Mouse (Mus musculus) hematopoietic stem cell, adult 5-6 weeks (primary cell): ENCODE measurements around the gene 4930505A04Rik. TPM values are rescaled to one million over a fixed set of nuclear protein-coding genes. Genes with fewer than 3 reads are reported as not detected.
"Not testable (repeated sequence)": the region's sequence is repeated elsewhere in the genome, so short reads cannot be mapped to it uniquely, and the experiment has no call there.

Experiments
- ATAC-seq, 2 experiments: fragments of 125-278 bp in 1 of 2; replicated peaks in 1 of 2; 2 replicates each; pipeline ENCODE4 v1.8.0; 2016 to 2017; ENCODE audit warnings: inconsistent platforms in 2 of 2, mild to moderate bottlenecking in 2 of 2, moderate number of reproducible peaks in 2 of 2, low read depth in 1 of 2, moderate TSS enrichment in 1 of 2; ENCODE audit not compliant: low FRiP score in 2 of 2, poor library complexity in 2 of 2, severe bottlenecking in 2 of 2, insufficient read depth in 1 of 2, low TSS enrichment in 1 of 2
- total RNA-seq: library from RNA; stranded (forward); fragments of 172-1452, 232-1000 nt; gene quantifications from 2 replicates; pipeline ENCODE4 v1.2.3, GENCODE M21; 2017

4930505A04Rik gene
- total RNA-seq, result 1.7 TPM in 1 of 2 replicates, not detected in the other

DNA sequence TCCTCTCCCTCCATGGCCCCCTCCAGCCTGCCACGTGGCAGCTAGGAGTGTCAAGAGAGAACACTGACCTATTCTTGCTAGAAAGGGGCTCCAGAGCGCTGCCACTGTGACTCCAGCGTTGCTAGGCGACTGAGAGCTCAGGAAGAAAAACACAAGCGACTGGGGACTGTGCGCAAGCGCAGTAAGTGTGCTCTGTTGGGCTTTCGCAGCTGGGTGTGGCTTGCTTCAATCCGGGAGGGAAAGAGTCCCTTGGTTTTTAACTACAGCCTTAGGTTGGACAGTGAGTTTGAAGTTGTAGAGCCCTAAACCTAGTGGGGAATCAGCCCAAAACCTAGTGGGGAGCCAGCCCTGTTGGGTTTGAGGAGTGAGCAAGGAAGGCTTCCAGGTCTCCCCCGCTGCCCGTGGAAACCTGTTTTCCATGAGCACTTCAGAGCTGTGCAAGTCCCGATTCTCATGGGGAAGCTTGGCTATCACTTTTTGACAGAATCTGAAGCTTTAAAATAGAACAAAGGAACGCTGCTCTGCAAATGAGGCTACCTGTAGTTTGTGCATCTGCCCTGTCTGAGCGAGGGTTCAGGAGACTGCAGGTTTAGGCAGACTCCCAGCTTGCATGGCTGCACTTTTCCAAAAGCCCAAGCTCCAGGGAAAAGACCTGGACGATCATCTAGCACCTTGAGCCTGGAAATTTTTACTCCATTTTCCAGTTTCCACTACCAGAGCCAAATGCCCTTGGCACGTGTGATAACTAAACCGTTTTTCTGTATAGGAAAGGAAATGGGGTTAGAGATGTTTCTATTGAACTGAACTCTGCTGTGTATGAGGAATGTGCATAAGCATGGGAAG is at the start of gene 4930505A04Rik:
4930505A04Rik (minus strand) TSS at position 77 of the 843 bp plus-strand sequence.
- ATAC-seq, result peak; percentile 97 to 98

DNA sequence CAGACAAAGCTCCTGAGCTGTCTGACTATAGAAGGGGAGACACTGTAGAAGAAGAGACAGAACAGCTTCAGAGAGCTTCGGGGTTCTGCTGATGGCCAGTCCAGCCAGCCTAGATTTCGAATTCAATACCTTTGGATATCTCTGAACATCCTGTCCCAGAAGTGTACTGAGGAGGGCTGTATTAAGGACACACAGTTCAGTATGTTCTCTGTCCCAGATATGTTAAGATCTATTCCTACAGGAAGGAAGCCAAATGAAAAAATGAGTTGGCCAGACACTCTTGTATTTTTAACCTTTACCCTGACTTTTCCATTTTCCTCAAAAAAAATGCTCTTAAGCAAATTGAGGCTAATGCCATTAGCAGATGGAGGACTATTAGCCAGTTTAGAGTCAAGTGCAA is 45.5 kb upstream of the 4930505A04Rik start:
- ATAC-seq, result no peak

DNA sequence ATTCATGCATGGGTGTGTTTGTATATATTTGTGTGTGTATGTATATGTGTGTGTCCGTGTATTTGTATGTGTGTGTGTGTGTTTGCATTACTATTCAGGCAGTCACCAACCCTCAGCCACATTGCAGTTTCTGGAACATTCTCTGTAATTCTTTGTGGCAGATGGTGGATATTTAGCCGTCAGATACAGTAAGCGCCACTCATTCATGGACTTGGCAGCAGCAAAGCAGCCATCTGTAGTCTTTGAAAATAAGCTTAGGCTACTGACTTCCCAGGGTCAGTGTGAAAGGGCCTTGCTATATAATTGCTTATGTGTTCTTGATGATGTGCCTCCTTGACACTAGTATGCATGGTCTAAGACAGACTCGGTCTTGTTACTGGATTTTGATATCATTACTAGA is 36.6 kb upstream of the 4930505A04Rik start:
- ATAC-seq, result no peak

DNA sequence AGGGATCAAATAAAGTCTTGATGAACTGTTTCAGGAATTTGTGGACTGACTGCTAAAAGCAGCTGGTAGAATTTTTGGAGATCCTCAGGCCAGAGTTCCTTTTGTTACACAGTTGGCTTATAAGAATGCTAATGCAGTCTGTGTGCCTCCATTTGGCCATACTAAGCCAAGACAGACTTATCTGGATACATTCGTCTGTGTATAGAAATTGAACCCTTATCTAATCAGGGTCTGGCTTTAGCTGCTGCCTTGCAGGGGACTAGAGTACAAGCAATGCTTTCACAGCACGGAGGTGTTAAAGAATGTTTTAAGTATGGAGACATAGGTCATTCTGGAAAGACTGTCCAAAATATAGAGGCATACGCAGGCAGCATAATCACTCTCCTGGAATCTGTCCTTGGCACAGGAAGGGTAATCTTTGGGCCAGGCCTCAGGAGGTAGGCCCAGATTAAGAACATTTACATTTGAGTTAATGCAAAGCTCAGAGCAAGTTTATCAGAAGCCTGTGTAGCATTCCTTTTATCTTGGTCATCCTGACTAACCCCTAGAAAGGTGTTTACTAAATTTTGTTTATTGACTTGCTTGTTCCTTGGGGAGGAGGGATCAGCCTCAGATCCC is 27.2 kb upstream of the 4930505A04Rik start:
- no peak for ATAC-seq

DNA sequence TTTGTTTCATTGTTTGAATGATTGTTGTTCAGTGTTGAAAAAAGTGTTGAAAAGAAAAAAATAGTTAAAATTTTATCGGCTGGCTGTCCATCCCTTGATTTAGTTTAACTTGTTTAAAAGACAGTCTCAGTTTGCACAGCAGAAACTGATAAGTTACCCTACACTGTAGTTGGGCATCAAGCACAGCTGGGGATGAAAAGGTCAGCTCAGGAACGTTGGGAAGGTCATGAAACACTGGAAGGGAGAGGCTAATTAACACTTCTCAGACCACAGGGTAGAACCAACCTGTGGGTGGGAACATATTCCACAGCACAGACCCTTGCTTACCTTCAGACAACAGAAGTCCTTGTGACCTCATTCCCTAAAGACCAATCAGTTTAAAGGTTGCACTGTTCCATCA is 25.5 kb upstream of the 4930505A04Rik start:
- no peak for ATAC-seq

DNA sequence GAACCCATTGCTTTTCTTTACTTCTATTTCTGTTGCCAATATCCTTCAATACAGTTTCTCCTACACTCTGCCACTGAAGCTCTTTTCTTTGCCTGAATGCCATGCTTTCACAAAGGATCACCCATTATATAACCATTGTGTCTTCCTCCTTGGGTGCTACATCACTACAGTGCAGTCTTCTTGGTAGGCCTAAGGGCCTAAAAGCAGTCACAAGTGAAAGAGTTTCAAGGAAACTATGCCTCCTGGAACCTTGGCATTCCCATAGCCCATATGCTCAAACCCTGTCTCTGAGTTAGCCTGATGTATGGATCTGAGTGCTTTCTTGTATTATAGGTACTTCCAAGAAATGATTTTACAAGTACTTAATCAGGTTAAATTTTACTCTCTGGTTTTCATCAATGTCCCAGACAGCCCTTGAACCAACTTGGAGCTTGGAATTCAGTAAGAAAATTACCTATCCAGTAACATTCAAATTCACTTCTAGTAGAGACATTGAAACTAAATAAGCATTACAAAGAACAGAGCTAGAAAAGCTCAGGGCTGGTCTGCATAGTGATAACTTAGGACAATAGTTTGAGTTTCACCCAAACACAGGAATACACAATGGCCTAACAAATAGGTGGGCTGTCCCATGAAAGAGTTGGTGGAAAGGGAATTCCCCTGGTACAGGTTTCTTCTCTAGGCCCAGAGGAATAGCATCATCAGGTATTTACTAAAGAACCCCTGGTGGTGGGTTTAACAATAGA is 20.1 kb upstream of the 4930505A04Rik start:
- no peak for ATAC-seq

DNA sequence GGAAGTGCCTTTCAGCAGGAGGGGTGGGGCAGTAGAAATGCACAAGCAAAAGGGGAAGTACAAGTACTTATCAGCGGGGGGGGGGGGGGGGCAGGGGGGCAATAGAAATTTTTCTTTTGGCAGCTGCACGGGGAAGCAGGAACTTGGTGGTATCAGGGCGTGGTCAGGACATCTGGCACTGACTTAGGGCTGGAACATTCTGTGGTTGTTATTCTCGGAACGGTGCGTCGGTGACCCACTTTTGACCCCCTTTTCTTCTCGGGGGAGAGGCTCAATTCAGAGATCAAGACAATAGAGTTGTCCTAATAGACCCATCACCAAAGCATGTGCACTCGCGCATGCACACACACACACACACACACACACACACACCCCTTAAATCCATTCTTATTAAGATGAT is 16.6 kb upstream of the 4930505A04Rik start:
- no peak for ATAC-seq

DNA sequence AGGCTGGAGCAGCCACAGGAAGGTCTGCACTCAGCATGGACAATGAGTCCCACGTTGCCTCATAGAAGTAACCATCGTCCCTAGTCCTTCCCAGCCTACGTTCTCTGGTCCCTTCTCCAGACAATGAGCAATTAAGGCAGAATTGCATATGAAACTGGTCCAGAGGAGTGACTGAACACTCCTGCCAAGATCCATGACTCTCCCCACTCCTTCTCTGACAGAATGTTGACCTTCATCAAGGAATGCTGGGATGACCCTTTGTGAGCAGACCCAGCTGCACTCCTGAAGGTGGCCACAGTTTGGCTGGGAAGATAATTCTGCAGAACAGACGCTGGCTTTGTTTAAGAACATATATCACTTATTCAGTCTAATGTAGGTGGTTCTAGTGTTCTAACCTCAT is 11.7 kb upstream of the 4930505A04Rik start:
- ATAC-seq, result no peak

DNA sequence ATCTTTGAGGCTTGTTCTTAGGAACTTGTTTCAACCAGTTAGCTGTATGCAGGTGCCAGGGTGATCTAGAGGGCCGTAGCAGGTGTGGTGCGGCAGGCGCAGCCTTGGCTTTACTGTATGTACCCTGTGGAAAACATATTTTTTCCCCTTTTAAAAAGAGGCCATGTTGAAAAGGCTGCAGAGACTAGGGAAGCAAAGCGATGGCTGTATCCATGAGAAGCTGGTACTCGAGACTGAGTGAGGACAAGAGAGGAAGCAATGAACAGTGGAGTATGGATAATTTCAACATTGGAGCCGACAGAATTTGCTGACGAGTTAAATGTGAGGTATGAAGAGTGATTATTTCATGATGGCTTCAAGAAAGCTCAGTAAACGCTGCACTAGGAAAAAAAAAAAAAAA is 440 bp downstream of the 4930505A04Rik start:
- no peak for ATAC-seq

DNA sequence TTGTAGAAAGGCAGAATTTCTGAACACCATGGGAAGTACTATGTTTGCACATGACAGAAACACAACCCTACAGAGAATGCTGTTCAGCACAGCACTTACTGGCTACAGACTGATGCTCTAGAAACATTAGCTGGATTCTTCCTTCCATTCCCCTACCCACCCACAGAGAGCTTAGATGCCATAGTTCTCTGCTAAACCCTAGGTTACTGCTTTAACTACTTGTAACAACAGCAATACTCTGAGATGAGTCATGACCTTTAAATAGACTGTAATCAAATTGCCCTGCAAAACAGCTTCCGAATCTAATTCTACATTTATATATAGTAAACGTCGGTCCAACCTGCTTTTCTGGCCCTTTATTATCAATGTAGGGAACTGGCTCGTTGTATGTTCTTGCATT is 17.3 kb downstream of the 4930505A04Rik start:
- ATAC-seq, result no peak

DNA sequence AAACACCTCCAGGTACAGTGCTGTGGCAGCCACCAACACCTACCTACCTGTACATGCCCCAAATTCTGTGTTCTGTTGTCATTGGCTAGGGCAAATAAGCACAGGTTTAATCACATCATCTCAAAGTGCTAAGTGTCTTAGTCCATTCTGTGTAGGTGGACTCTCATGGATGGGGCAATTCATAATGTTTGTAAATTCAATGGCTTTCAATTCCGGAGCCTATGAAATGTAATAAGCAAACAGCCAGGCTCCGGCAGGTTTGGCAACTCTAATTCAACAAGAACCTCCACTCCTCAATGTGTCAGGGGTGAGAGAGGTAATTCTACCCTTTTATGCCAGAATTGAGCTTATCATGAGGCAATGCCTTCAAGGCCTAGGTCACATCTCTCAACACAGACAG is 23.5 kb downstream of the 4930505A04Rik start:
- no peak for ATAC-seq

DNA sequence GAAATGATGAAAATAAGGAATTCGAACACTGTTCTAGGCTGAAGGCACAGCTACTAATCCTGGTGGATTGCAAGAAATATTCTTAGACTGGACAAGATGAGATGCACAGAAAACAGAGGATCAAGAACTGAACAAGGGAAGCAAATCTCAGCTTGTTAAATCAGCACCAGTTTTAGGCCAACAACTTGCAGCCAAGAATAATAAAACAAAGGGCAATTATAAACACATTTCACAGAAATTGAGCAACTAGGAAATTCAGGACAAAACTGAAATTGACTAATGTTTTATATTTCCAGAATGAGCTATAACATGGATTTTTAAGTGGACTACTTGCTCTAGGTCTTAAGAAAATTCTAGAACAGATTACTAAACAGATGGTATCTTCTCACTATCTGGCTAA is 24.1 kb downstream of the 4930505A04Rik start:
- no peak for ATAC-seq

DNA sequence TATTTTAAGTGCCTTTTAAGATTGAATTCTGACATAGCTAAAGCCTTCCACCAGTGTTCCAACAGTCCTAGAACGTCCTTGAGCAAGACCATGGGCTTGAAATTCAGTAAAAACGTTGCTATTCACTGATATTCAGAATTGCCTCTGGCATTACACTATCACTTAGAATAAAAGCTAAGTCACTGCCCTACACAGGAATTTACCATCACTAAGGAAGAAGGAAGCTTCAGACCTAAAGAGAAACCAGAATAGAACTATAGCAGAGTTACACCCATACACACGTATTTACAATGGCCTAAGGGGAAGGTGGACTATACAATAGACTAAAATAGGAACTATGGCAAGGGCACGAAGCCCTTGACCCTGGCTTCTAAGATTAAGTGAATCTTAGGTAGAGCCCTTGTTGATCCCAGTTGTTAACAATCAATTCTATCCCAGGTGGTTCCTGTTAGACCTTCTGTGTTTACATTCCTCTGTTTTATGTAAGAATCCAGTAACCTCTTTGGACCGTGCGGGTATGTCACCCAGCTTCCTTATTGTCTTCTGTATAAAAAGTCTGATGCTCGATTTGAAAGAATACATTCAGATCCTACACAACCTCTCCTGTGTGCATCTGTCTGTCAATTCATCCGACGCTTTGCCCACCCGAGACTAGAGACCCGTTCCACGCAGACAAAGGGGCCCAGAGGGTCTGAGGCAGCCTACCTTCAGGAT is 27.3 kb downstream of the 4930505A04Rik start:
- not testable (repeated sequence) for ATAC-seq

DNA sequence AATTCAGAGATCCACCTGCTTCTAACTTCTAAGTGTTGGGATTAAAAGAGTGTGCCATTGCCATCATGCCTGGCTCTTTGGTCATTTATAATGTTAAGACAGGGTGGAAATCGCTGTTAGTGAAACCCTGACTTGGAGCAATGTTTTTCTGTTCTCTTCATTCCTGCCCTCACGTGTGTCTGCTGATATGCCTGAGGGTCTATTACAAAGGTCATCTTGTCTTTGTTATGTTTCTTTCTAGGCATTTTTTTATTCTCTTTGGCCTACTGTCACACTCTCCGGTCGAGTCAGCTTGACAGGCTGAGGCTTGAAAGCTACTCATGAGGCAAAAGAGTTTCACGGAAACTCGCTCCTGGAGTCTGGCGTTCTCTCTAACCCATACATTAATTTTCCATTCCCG is 27.9 kb downstream of the 4930505A04Rik start:
- ATAC-seq, result no peak

DNA sequence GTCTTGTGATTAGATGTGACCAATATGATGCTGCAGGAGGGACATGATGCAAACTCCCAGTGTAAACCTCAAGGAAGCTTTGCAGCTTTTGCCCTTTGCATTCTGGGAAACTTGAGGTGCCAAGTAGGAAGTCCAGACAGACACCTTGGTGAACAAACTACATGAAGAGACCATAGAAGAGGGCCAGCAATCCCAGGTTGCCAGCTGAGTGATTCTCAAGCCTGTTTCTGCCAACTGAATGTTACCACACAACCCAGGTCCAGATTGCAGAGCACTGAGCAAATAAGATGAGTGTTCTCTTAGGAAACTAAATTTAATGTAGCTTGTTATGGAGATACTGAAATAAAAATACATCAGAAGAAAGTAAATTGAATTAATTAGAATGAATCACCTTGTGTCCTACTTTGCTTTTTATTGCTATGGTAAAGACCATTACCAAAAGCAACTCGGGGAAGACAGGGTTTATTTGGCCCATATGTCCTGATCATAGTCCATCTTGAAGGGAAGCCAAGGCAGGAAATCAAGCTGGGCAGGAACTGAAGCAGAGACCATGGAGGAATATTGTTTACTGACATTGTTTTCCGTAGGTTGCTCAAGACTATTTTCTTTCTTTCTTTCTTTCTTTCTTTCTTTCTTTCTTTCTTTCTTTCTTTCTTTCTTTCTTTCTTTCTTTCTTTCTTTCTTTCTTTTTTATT is 38.2 kb downstream of the 4930505A04Rik start:
- no peak for ATAC-seq

DNA sequence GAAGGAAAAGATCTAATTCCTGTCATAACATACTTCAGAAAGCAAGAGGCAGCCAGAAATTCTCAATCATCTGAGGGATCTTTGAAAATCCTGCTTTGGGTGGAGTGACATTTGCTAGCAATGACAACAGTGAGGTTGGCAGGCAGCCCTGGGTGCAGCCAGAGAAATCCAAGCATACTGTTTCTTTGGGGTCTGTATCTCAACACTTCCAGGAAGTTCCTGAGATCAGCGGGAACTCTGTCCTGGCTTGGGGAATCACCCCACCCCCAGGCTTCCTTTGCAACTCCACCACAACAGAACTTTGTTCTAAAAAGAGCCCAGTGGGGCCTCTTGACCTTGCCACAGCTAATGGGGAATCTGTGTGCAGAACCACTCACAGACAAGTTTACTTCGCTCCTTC is 66.0 kb downstream of the 4930505A04Rik start:
- no peak for ATAC-seq

DNA sequence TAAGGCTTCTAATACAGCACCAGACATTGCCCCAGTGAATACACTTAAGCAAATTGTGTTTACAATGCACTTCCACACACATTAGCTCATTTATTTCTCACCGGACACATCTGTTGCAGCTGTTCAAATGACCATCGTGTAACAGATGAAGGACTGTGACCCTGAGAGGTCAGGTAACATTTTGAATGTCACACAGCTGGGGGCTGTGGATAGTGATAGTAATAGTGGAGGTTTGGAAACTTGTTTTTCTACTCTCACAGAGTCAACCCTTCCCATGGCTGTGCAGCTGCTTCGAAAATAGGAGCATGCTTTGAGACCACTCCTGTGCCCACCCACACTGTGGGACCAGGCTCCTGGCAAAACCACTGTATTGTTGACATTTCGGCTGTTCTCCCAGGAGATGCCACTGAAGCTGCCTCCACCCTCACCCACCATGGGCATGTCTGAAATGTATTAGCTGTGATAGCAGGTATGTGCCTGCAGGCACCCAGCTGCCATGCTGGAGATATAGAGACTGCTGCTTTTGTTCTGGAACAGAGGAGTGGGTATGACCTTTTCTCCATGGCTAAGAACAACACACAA is 66.9 kb downstream of the 4930505A04Rik start:
- ATAC-seq, result no peak
